Mouse (Mus musculus) limb, embryonic 13.5 days (tissue): ENCODE measurements around the gene Olfr221. TPM values are rescaled to one million over a fixed set of nuclear protein-coding genes. Genes with fewer than 3 reads are reported as not detected.

Experiments used
- ATAC-seq: fragments of 200-750 bp; cut with Nextera tagmentation; 2 replicates; pipeline ENCODE4 v1.8.0; 2017; ENCODE audit warnings: low read depth, moderate number of reproducible peaks, moderate TSS enrichment; ENCODE audit not compliant: low FRiP score
- H3K27ac ChIP-seq: fragments of 300-500 bp; sonication (generic); 2 replicates; pipeline ENCODE4 v1.5.1; 2015; ENCODE audit warnings: inconsistent platforms, mild to moderate bottlenecking, moderate library complexity
- H3K27me3 ChIP-seq: fragments of 300-500 bp; sonication (generic); 2 replicates; pipeline ENCODE4 v1.6.1; 2015; ENCODE audit warnings: mild to moderate bottlenecking, inconsistent platforms
- H3K36me3 ChIP-seq: fragments of 300-500 bp; sonication (generic); 2 replicates; pipeline ENCODE4 v1.6.1; 2015; ENCODE audit warnings: inconsistent platforms, mild to moderate bottlenecking, moderate library complexity
- H3K4me1 ChIP-seq: fragments of 300-500 bp; sonication (generic); 2 replicates; pipeline ENCODE4 v1.6.1; 2015; ENCODE audit warnings: inconsistent platforms
- H3K4me2 ChIP-seq: fragments of 300-500 bp; sonication (generic); replicated peaks from 2 replicates; pipeline ENCODE4 v1.6.1; 2015; ENCODE audit warnings: inconsistent platforms, mild to moderate bottlenecking, moderate library complexity
- H3K4me3 ChIP-seq: fragments of 300-500 bp; sonication (generic); 2 replicates; pipeline ENCODE4 v1.5.1; 2015; ENCODE audit warnings: moderate library complexity, mild to moderate bottlenecking, inconsistent platforms
- H3K9ac ChIP-seq: fragments of 300-500 bp; sonication (generic); 2 replicates; pipeline ENCODE4 v1.6.1; 2015; ENCODE audit warnings: mild to moderate bottlenecking, inconsistent platforms
- H3K9me3 ChIP-seq: fragments of 300-500 bp; sonication (generic); 2 replicates; pipeline ENCODE4 v1.6.1; 2016; ENCODE audit warnings: inconsistent platforms
- WGBS: fragments of 180-500 bp; shearing (Covaris S2); methylation state at CpG from one replicate; pipeline ENCODE4 v1.1.7; 2015; 5-methylcytosine and 5-hydroxymethylcytosine counted together
- polyA plus RNA-seq: library from polyadenylated mRNA; unstranded; fragments of >200 nt; fragmentation: Nextera tagmentation; extraction: Ambion mirVana; gene quantifications from 2 replicates; pipeline ENCODE4 v1.2.1, GENCODE M21; 2015

The Olfr221 gene
- polyA plus RNA-seq, 1 experiment from 2014 or later = not detected

- H3K36me3 ChIP-seq = peaks cover 98% of the 10 kb centered on the region
- 80% methylated on average over 12 of the region's 12 CpGs for WGBS
- no peak overlapping the region for H3K4me2 ChIP-seq
Observed at GRCm38 (mm10) chr14:51995219-51995871, 46.9 kb downstream of the Olfr221 start.

GRCm38 (mm10) chr14:51994453-51994852 is 47.8 kb downstream of the Olfr221 start:
- Histone ChIP-seq H3K36me3 (peaks cover 98% of the 10 kb centered on the region), H3K4me1 (peaks cover 3% of the 10 kb centered on the region; the same call in 1 of the 2 replicates), H3K4me3 (no peak overlapping the region), H3K4me2 (no peak overlapping the region), H3K9ac (no peak overlapping the region), H3K9me3 (no peaks in the 10 kb centered on the region), H3K27me3 (no peaks in the 10 kb centered on the region), H3K27ac (no peak overlapping the region)
- WGBS = 95% methylated on average over 4 of the region's 4 CpGs
- ATAC-seq = no peak

More at GRCm38 (mm10) chr14:51995219-51995871, 46.9 kb downstream of the Olfr221 start:
- H3K27me3 ChIP-seq = no peaks in the 10 kb centered on the region
- H3K4me3 ChIP-seq = no peak overlapping the region
- H3K9ac ChIP-seq = no peak overlapping the region
- no peaks in the 10 kb centered on the region for H3K4me1 ChIP-seq
- H3K9me3 ChIP-seq = no peaks in the 10 kb centered on the region
- H3K27ac ChIP-seq = no peak overlapping the region
- no peak for ATAC-seq

- H3K27ac ChIP-seq = no peak overlapping the region
- no peaks in the 10 kb centered on the region for H3K27me3 ChIP-seq
- H3K4me1 ChIP-seq = peaks cover 33% of the 10 kb centered on the region
- ATAC-seq = no peak
- H3K36me3 ChIP-seq = peaks cover 79% of the 10 kb centered on the region
- H3K4me3 ChIP-seq = no peak overlapping the region
- no peak overlapping the region; the same call in 1 of the 2 replicates for H3K9ac ChIP-seq
- no peaks in the 10 kb centered on the region for H3K9me3 ChIP-seq
- no peak overlapping the region for H3K4me2 ChIP-seq
- WGBS = 76% methylated on average over 12 of the region's 12 CpGs
Observed at GRCm38 (mm10) chr14:51989461-51989970, 52.7 kb downstream of the Olfr221 start.

GRCm38 (mm10) chr14:51988731-51989130 is 53.5 kb downstream of the Olfr221 start:
- Histone ChIP-seq H3K9ac (0 out of 2 replicates have a peak overlapping the region, but pooled peaks have one; percentile 31), H3K4me3 (no peak overlapping the region), H3K27me3 (no peaks in the 10 kb centered on the region), H3K4me1 (peaks cover 39% of the 10 kb centered on the region), H3K27ac (0 out of 2 replicates have a peak overlapping the region, but pooled peaks have one; percentile 11), H3K4me2 (no peak overlapping the region), H3K9me3 (no peaks in the 10 kb centered on the region), H3K36me3 (peaks cover 71% of the 10 kb centered on the region)
- WGBS = 77% methylated on average over 12 of the region's 12 CpGs
- ATAC-seq = no peak

- H3K4me3 ChIP-seq = peak overlapping the region; percentile 84; the same call in 1 of the 2 replicates
- H3K36me3 ChIP-seq = peaks cover 56% of the 10 kb centered on the region
- WGBS = 88% methylated on average over 6 of the region's 6 CpGs
- H3K27ac ChIP-seq = no peak overlapping the region
- H3K4me2 ChIP-seq = peak overlapping the region; percentile 84
- H3K9me3 ChIP-seq = no peaks in the 10 kb centered on the region
- ATAC-seq = no peak
- 0 out of 2 replicates have a peak overlapping the region, but pooled peaks have one; percentile 19 for H3K9ac ChIP-seq
- H3K27me3 ChIP-seq = no peaks in the 10 kb centered on the region
- peaks cover 44% of the 10 kb centered on the region for H3K4me1 ChIP-seq
Observed at GRCm38 (mm10) chr14:51987177-51987576, 55.1 kb downstream of the Olfr221 start.

- peaks cover 46% of the 10 kb centered on the region for H3K36me3 ChIP-seq
- H3K9me3 ChIP-seq = no peaks in the 10 kb centered on the region
- no peak for ATAC-seq
- peak overlapping the region; percentile 84 for H3K4me2 ChIP-seq
- H3K4me3 ChIP-seq = peak overlapping the region; percentile 84
- peaks cover 44% of the 10 kb centered on the region for H3K4me1 ChIP-seq
- 3% methylated on average over 7 of the region's 7 CpGs for WGBS
- H3K27me3 ChIP-seq = no peaks in the 10 kb centered on the region
- H3K9ac ChIP-seq = peak overlapping the region; percentile 93
- H3K27ac ChIP-seq = peak overlapping the region; percentile 99
Observed at GRCm38 (mm10) chr14:51986153-51986505, 56.1 kb downstream of the Olfr221 start.

- Histone ChIP-seq H3K4me1 (peaks cover 44% of the 10 kb centered on the region), H3K4me3 (peak overlapping the region; percentile 84), H3K27ac (peak overlapping the region; percentile 99), H3K9ac (peak overlapping the region; percentile 93), H3K27me3 (no peaks in the 10 kb centered on the region), H3K4me2 (peak overlapping the region; percentile 84), H3K36me3 (peaks cover 40% of the 10 kb centered on the region), H3K9me3 (no peaks in the 10 kb centered on the region)
- peak; percentile 82 for ATAC-seq
- WGBS = under 1% methylated on average over 27 of the region's 27 CpGs
Observed at GRCm38 (mm10) chr14:51985301-51986152, 56.7 kb downstream of the Olfr221 start.

- peaks cover 42% of the 10 kb centered on the region for H3K4me1 ChIP-seq
- no peaks in the 10 kb centered on the region for H3K27me3 ChIP-seq
- H3K36me3 ChIP-seq = peaks cover 30% of the 10 kb centered on the region
- H3K27ac ChIP-seq = peak within 1 kb of the TSS; percentile 99
- no peaks in the 10 kb centered on the region for H3K9me3 ChIP-seq
- H3K9ac ChIP-seq = peak within 1 kb of the TSS; percentile 93
- peak within 1 kb of the TSS; percentile 84 for H3K4me3 ChIP-seq
- peak; percentile 88 for ATAC-seq
- H3K4me2 ChIP-seq = peak within 1 kb of the TSS; percentile 84
- under 1% methylated on average over 63 of the region's 74 CpGs for WGBS
Observed at GRCm38 (mm10) chr14:51984247-51985231, 57.7 kb downstream of the Olfr221 start, which contains the start of gene Arhgef40. Arhgef40 (plus strand) TSS chr14:51984719.

Other genes starting within 250 kb of the Olfr221 start
- gene AY358078, start 242.4 kb downstream of the Olfr221 start, polyA plus RNA-seq = not detected in 2 replicates
- gene Ear6, start 188.8 kb downstream of the Olfr221 start, polyA plus RNA-seq = 0.42 TPM in 1 of 2 replicates, not detected in the other
- gene Mettl17, start 157.6 kb downstream of the Olfr221 start, polyA plus RNA-seq = 52.1 and 62.2 TPM in 2 replicates
- gene Slc39a2, start 149.6 kb downstream of the Olfr221 start, polyA plus RNA-seq = 1.4 and 1.6 TPM in 2 replicates
- 53.1 and 61.8 TPM in 2 replicates for gene Ndrg2, start 128.3 kb downstream of the Olfr221 start, polyA plus RNA-seq
- gene Tppp2, start 124.0 kb downstream of the Olfr221 start, polyA plus RNA-seq = not detected in 2 replicates
- not detected in 2 replicates for gene Rnase13, start 119.7 kb downstream of the Olfr221 start, polyA plus RNA-seq
- gene Arhgef40, start 57.7 kb downstream of the Olfr221 start, polyA plus RNA-seq = 189 and 203 TPM in 2 replicates
- gene Tmem253, start 26.8 kb downstream of the Olfr221 start, polyA plus RNA-seq = 0.78 and 1.4 TPM in 2 replicates
- gene Zfp219, start 21.7 kb downstream of the Olfr221 start, polyA plus RNA-seq = 30.8 and 32.2 TPM in 2 replicates
- gene Hnrnpc, start 61.6 kb upstream of the Olfr221 start, polyA plus RNA-seq = 759 and 771 TPM in 2 replicates
- gene Rpgrip1, start 68.2 kb upstream of the Olfr221 start, polyA plus RNA-seq = 90.3 and 90.4 TPM in 2 replicates
- 72.3 and 74.0 TPM in 2 replicates for gene Supt16, start 155.0 kb upstream of the Olfr221 start, polyA plus RNA-seq
- 36.6 and 50.3 TPM in 2 replicates for gene Chd8, start 215.3 kb upstream of the Olfr221 start, polyA plus RNA-seq
- gene Tox4, start 236.7 kb upstream of the Olfr221 start, polyA plus RNA-seq = 47.9 and 48.2 TPM in 2 replicates
- gene Rab2b, start 237.1 kb upstream of the Olfr221 start, polyA plus RNA-seq = 25.9 and 30.4 TPM in 2 replicates